Mouse (Mus musculus): Measurements from ENCODE around the gene Wwtr1.

GRCm38 (mm10) chr3:57428682-57429464, 146.8 kb downstream of the Wwtr1 start:
- TF ChIP-seq CTCF (IDR thresholded peaks at IDR 0.05; ENCODE audit: low read depth, low read length) (no peak), POLR2A (IDR thresholded peaks at IDR 0.05; ENCODE audit: extremely low read depth, insufficient read depth, low read length) (no peak)

Data from liver, adult 2 months (tissue).